Mouse (Mus musculus): Measurements from ENCODE around the gene Tmem260.

GRCm38 (mm10) chr14:48524135-48524534 lies 78.2 kb downstream of the Tmem260 start:
- TF ChIP-seq CTCF (IDR thresholded peaks at IDR 0.05; ENCODE audit: low read depth), result peak; percentile 60
- TF ChIP-seq EP300 (IDR thresholded peaks at IDR 0.05; ENCODE audit: low read depth), result no peak

Data from heart, postnatal 0 days (tissue).